Mouse (Mus musculus): ENCODE results near the gene Selenbp2.
A peak's percentile ranks its signal among the peaks of the same experiment; 100 is the strongest.
"Not testable (repeated sequence)": the region's sequence is repeated elsewhere in the genome, so short reads cannot be mapped to it uniquely, and the experiment has no call there.

Gene Selenbp2

DNA sequence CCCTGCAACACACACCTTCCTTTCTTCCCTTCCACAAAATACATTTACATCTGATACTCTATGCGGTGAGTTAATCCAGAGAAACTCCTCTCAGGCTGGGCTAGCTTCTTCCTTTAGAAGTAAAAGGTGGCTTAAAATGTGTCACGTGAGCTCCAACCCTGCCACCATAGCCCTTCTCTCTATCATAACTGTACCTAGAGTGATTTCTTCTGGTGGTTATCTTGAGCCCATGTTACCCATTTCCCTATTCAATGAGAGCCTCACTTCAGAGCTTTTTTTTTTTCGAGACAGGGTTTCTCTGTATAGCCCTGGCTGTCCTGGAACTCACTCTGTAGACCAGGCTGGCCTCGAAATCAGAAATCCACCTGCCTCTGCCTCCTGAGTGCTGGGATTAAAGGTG lies 1.7 kb upstream of the Selenbp2 start:
- not testable (repeated sequence) for DNase-seq (ENCODE audit: low spot score)

DNA sequence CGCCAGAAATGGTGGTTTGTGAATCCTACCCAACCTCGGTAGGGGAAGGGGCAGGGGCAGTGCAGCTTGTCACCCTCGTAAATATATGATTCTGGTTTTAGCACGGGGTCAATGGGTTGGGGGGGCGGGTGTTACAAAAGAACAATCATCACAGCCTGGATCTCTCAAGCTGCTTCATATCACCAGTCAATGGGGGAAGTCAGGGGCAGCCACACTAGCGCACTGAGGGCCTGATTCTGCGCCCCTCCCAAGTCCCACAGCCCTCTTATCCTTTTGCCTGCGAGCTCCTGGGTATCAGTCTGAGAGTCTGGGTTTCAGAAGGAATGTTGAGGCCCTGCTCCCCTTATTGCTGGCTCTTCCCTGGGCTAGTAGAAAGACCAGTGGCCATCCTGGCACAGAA lies 518 bp downstream of the Selenbp2 start:
- DNase-seq (ENCODE audit: low spot score) = not testable (repeated sequence)

DNA sequence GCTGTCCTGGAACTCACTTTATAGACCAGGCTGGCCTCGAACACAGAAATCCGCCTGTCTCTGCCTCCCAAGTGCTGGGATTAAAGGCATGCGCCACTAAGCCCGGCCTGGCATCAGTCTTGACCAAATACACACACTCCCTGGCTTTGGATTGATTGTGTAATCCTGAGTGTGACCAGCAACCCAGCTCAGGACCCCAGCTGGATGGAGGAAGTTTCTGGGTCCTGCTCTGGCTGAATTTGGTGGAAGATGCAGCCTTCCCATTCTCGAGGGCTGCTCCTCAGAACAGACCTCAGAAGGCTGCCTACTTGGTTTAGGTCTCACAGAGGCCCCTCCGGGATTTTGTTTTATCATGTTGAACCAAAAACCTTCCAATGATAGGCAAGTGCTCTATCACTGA lies 2.2 kb downstream of the Selenbp2 start:
- not testable (repeated sequence) for DNase-seq (ENCODE audit: low spot score)

DNA sequence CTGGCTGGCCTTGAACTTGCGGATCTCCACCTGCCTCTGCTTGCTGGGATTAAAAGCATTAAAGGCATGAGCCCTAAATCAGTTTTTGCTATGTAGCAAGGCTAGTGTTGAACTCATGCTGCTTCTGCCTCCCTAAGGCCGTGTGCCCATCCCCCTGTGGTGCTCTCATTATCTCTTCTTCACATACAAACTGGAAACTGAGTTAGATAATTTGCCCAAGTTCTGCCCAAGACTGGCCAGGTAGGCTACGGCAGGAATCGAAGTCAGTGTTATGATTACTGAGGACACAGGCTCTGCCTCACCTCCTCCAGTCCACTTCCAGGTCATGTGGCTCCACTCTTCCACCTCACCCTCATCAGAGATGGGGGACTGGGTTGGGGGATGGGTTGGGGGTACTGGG lies 2.9 kb downstream of the Selenbp2 start:
- not testable (repeated sequence) for DNase-seq (ENCODE audit: low spot score)

DNA sequence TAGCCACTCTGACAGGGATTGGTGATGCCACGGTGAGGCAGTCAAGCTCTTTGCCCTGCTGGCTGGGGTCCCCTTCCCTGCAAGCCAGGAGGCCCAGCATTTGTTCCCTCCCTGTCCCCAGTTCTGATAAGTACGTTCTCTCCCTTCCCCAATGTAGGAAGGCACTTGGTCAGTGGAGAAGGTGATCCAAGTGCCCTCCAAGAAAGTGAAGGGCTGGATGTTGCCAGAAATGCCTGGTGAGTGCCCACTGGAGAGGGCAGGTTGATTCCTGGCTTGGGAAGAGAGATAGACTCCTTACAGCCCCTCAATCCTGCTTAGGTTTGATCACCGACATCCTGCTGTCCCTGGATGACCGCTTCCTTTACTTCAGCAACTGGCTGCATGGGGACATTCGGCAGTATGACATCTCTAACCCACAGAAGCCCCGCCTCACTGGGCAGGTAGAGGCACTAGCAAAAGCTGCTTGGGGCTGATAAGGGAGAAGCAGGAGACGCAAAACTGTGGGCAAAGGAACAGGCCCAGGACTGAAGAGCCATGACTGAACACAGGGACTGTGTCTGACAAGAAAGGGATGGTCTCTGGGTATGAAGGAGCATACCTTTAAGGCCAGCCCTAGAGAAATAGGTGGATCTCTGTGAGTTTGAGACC lies 8.9 kb downstream of the Selenbp2 start:
- DNase-seq (ENCODE audit: low spot score) = not testable (repeated sequence)

DNA sequence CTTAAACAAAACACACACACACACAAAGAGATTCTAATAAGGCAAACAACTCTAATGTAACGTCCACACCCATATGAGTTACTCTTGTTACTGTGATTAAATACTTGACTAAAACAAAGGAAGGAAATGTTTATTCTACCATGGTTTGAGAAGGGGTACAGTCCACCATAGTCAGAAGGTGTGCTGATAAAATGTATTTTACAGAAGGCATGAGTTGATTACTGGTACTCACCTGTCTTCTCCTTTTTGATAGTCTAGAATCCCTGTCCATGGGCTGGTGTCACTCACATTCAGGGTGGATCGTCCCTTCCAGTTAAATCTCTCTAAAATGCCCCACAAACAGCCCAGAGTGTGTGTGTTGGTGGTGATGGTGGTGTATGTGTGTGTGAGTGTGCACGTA lies 9.5 kb downstream of the Selenbp2 start:
- no peak for DNase-seq (ENCODE audit: low spot score)

DNA sequence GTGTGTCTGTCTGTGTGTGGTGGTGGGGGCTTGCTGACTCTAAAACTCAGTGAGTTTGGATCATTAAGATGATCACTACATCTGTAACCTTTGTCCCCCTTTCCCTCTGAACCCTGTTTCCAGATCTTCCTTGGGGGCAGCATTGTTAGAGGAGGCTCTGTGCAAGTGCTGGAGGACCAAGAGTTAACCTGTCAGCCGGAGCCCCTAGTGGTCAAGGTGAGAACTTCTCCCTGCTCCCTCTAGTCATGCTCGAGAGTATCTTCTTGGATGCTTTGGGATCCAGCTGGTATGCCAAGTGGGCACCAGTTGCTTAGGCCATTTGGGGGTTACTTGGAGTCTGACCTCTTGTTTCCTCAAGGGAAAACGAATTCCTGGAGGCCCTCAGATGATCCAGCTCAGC lies 10.0 kb downstream of the Selenbp2 start:
- not testable (repeated sequence) for DNase-seq (ENCODE audit: low spot score)

DNA sequence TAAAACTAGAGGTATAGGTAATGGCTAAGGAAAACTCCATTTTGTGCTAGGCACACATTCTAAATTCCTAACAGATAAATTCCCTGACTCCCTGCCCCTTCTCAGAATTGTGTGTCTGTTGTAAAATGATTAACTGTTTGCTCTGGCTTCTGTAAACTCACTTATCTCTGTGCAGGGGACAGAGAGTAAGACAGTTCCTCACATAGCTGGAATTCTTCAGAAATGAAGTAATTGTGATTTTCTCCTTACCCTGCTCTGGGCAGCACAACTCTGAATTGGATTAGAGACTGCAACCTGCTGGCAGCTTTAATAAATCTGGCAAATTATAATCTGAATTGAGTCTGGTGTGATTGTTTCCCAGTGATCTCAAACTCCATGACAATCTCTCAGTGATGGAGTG lies 17.2 kb downstream of the Selenbp2 start:
- DNase-seq (ENCODE audit: low spot score) = not testable (repeated sequence)

DNA sequence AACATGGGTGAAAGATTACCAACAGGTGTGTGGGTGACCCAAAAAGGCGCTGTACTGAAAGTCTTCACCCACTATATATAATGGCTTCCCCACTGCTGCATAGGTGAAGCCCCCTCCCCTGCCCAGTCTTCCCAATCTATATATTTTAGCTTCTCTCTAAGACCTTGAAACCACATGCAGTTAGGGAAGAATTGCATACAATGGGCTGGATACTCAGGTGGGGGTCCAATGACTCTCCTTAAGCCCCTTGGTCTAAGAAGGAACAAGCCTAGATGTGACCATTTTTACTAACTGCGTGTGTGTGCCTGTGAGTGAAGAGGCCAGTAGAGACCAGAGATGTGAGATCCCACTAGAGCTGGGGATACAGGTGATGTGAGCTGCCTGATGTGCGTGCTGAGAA lies 20.1 kb downstream of the Selenbp2 start:
- not testable (repeated sequence) for DNase-seq (ENCODE audit: low spot score)

DNA sequence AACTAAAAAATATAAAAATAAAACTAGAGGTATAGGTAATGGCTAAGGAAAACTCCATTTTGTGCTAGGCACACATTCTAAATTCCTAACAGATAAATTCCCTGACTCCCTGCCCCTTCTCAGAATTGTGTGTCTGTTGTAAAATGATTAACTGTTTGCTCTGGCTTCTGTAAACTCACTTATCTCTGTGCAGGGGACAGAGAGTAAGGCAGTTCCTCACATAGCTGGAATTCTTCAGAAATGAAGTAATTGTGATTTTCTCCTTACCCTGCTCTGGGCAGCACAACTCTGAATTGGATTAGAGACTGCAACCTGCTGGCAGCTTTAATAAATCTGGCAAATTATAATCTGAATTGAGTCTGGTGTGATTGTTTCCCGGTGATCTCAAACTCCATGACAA lies 24.9 kb downstream of the Selenbp2 start:
- DNase-seq (ENCODE audit: low spot score) = not testable (repeated sequence)

DNA sequence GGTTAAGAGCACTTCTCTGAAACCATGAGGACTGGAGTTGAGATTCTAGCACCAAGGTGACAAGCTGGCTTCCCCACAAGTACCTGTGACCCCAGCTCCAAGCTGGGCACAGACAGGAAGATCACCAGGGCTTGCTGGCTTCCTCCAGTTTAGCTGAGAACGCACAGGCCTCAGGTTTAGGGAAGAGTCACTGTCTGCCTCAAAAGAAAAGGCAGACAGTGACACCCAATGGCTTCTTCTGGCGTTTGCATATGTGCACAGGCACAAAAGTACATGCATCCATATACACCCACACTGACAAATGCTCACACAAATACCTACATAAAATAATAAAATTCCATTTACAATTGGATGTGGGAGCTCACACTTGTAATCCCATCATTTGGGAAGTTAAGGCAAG lies 30.3 kb downstream of the Selenbp2 start:
- DNase-seq (ENCODE audit: low spot score) = peak; percentile 6

DNA sequence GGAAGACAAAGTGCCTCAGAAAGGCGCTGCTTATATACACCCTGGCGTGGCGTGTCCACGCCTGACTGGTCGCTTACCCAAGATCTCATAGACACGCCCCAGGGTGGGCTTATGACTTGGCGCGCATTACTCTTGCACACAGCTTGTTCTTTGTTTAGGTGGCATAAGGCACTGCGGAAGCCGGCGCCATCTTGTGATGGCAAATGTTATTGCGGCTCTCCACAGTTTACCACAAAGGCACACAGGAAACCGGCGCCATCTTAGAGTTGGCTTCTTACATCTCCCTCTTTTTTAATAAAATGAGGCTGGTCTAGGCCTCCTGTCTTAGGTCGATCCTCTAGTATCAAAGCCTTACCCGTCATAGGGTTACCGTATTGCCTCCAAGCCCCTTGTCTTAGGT lies 52.3 kb downstream of the Selenbp2 start:
- DNase-seq (ENCODE audit: low spot score) = no peak

Measured in embryo, embryonic 10.5 days (tissue).